Mouse (Mus musculus): ENCODE data around the gene Xrra1. TPM values are rescaled to one million over a fixed set of nuclear protein-coding genes. Genes with fewer than 3 reads are reported as not detected.
"Not testable (repeated sequence)": the region's sequence is repeated elsewhere in the genome, so short reads cannot be mapped to it uniquely, and the experiment has no call there.

The Xrra1 gene
- polyA plus RNA-seq, 1 experiment from 2014 or later = 1.0 TPM

GRCm38 (mm10) chr7:99945012-99945411 is 86.1 kb downstream of the Xrra1 start:
- H3K9ac ChIP-seq; H3K27me3 ChIP-seq (replicated peaks); H3K4me2 ChIP-seq; H3K4me3 ChIP-seq; H3K4me1 ChIP-seq; H3K9me3 ChIP-seq; H3K27ac ChIP-seq; ATAC-seq (replicated peaks): not testable (repeated sequence)
- H3K36me3 ChIP-seq (replicated peaks) = peaks cover 13% of the 10 kb centered on the region; the same call in 1 of the 2 replicates
- 95% methylated on average over 22 of the region's 22 CpGs for WGBS

- Histone ChIP-seq H3K9me3 (no peaks in the 10 kb centered on the region), H3K27ac (no peak overlapping the region), H3K4me3 (no peak overlapping the region), H3K4me2 (no peak overlapping the region), H3K9ac (no peak overlapping the region), H3K27me3 (replicated peaks) (no peaks in the 10 kb centered on the region), H3K4me1 (no peaks in the 10 kb centered on the region), H3K36me3 (replicated peaks) (peaks cover 10% of the 10 kb centered on the region; the same call in 1 of the 2 replicates)
- no peak for ATAC-seq (replicated peaks)
- WGBS = 98% methylated on average over 3 of the region's 3 CpGs
Observed at GRCm38 (mm10) chr7:99945939-99946338, 87.0 kb downstream of the Xrra1 start.

GRCm38 (mm10) chr7:99946356-99946755 is 87.4 kb downstream of the Xrra1 start:
- H3K9ac ChIP-seq = no peak overlapping the region
- H3K9me3 ChIP-seq = no peaks in the 10 kb centered on the region
- H3K4me1 ChIP-seq = no peaks in the 10 kb centered on the region
- H3K27me3 ChIP-seq (replicated peaks) = no peaks in the 10 kb centered on the region
- H3K36me3 ChIP-seq (replicated peaks) = peaks cover 10% of the 10 kb centered on the region; the same call in 1 of the 2 replicates
- no peak overlapping the region for H3K4me3 ChIP-seq
- H3K27ac ChIP-seq = no peak overlapping the region
- WGBS = 95% methylated on average over 4 of the region's 4 CpGs
- no peak for ATAC-seq (replicated peaks)
- no peak overlapping the region for H3K4me2 ChIP-seq

- H3K27me3 ChIP-seq (replicated peaks) = no peaks in the 10 kb centered on the region
- H3K4me3 ChIP-seq = no peak overlapping the region
- 79% methylated on average over 9 of the region's 9 CpGs for WGBS
- no peak overlapping the region for H3K9ac ChIP-seq
- H3K4me2 ChIP-seq = no peak overlapping the region
- peaks cover 10% of the 10 kb centered on the region; the same call in 1 of the 2 replicates for H3K36me3 ChIP-seq (replicated peaks)
- ATAC-seq (replicated peaks) = no peak; the same call in 1 of the 2 replicates
- H3K27ac ChIP-seq = no peak overlapping the region
- H3K4me1 ChIP-seq = no peaks in the 10 kb centered on the region
- H3K9me3 ChIP-seq = no peaks in the 10 kb centered on the region
Observed at GRCm38 (mm10) chr7:99947329-99947728, 88.4 kb downstream of the Xrra1 start.

GRCm38 (mm10) chr7:99953442-99954098 is 94.7 kb downstream of the Xrra1 start:
- no peaks in the 10 kb centered on the region for H3K4me1 ChIP-seq
- no peaks in the 10 kb centered on the region for H3K9me3 ChIP-seq
- H3K27ac ChIP-seq = no peak overlapping the region
- H3K27me3 ChIP-seq (replicated peaks) = no peaks in the 10 kb centered on the region
- no peak overlapping the region for H3K4me3 ChIP-seq
- H3K36me3 ChIP-seq (replicated peaks) = no peaks in the 10 kb centered on the region
- H3K4me2 ChIP-seq = no peak overlapping the region
- no peak overlapping the region for H3K9ac ChIP-seq
- 92% methylated on average over 6 of the region's 6 CpGs for WGBS
- ATAC-seq (replicated peaks) = no peak

GRCm38 (mm10) chr7:99954212-99954611 is 95.3 kb downstream of the Xrra1 start:
- 95% methylated on average over 8 of the region's 8 CpGs for WGBS
- ATAC-seq (replicated peaks) = no peak
- no peaks in the 10 kb centered on the region for H3K36me3 ChIP-seq (replicated peaks)

GRCm38 (mm10) chr7:99956095-99956494 is 97.2 kb downstream of the Xrra1 start:
- no peaks in the 10 kb centered on the region for H3K27me3 ChIP-seq (replicated peaks)
- ATAC-seq (replicated peaks) = no peak
- WGBS = 98% methylated on average over 7 of the region's 7 CpGs
- H3K27ac ChIP-seq = no peak overlapping the region
- H3K4me2 ChIP-seq = no peak overlapping the region
- H3K36me3 ChIP-seq (replicated peaks) = no peaks in the 10 kb centered on the region
- H3K4me1 ChIP-seq = peaks cover 2% of the 10 kb centered on the region; the same call in 1 of the 2 replicates
- H3K4me3 ChIP-seq = no peak overlapping the region
- H3K9me3 ChIP-seq = no peaks in the 10 kb centered on the region
- no peak overlapping the region for H3K9ac ChIP-seq

More at GRCm38 (mm10) chr7:99954212-99954611, 95.3 kb downstream of the Xrra1 start:
- no peak overlapping the region for H3K27ac ChIP-seq
- no peaks in the 10 kb centered on the region for H3K27me3 ChIP-seq (replicated peaks)
- no peak overlapping the region for H3K9ac ChIP-seq
- no peaks in the 10 kb centered on the region for H3K4me1 ChIP-seq
- no peaks in the 10 kb centered on the region for H3K9me3 ChIP-seq
- no peak overlapping the region for H3K4me2 ChIP-seq
- no peak overlapping the region for H3K4me3 ChIP-seq

- no peak overlapping the region for H3K9ac ChIP-seq
- WGBS = 80% methylated on average over 12 of the region's 12 CpGs
- H3K4me3 ChIP-seq = no peak overlapping the region
- no peaks in the 10 kb centered on the region for H3K9me3 ChIP-seq
- no peaks in the 10 kb centered on the region for H3K27me3 ChIP-seq (replicated peaks)
- H3K36me3 ChIP-seq (replicated peaks) = no peaks in the 10 kb centered on the region
- ATAC-seq (replicated peaks) = no peak
- no peak overlapping the region for H3K27ac ChIP-seq
- no peak overlapping the region for H3K4me2 ChIP-seq
- H3K4me1 ChIP-seq = peaks cover 3% of the 10 kb centered on the region; the same call in 1 of the 2 replicates
Observed at GRCm38 (mm10) chr7:99957226-99957965, 98.5 kb downstream of the Xrra1 start.

GRCm38 (mm10) chr7:99960571-99960970 is 101.7 kb downstream of the Xrra1 start:
- H3K27ac ChIP-seq; ATAC-seq (replicated peaks); H3K36me3 ChIP-seq (replicated peaks); H3K9me3 ChIP-seq; H3K4me3 ChIP-seq; H3K9ac ChIP-seq; H3K4me2 ChIP-seq; H3K27me3 ChIP-seq (replicated peaks): not testable (repeated sequence)
- WGBS = 85% methylated on average over 2 of the region's 2 CpGs
- peaks cover 26% of the 10 kb centered on the region for H3K4me1 ChIP-seq

- H3K9ac ChIP-seq = no peak overlapping the region
- H3K9me3 ChIP-seq = no peaks in the 10 kb centered on the region
- H3K4me1 ChIP-seq = peaks cover 35% of the 10 kb centered on the region
- WGBS = 96% methylated on average over 2 of the region's 2 CpGs
- H3K36me3 ChIP-seq (replicated peaks) = no peaks in the 10 kb centered on the region
- no peak overlapping the region for H3K4me3 ChIP-seq
- H3K4me2 ChIP-seq = no peak overlapping the region
- no peak overlapping the region for H3K27ac ChIP-seq
- ATAC-seq (replicated peaks) = no peak
- H3K27me3 ChIP-seq (replicated peaks) = no peaks in the 10 kb centered on the region
Observed at GRCm38 (mm10) chr7:99961518-99961917, 102.6 kb downstream of the Xrra1 start.

- 68% methylated on average over 8 of the region's 8 CpGs for WGBS
- Histone ChIP-seq H3K9ac (no peak overlapping the region), H3K27me3 (replicated peaks) (no peaks in the 10 kb centered on the region), H3K4me3 (no peak overlapping the region), H3K27ac (no peak overlapping the region), H3K36me3 (replicated peaks) (no peaks in the 10 kb centered on the region), H3K4me2 (no peak overlapping the region), H3K9me3 (no peaks in the 10 kb centered on the region), H3K4me1 (peaks cover 41% of the 10 kb centered on the region)
- no peak for ATAC-seq (replicated peaks)
Observed at GRCm38 (mm10) chr7:99962536-99963236, 103.8 kb downstream of the Xrra1 start.

- no peaks in the 10 kb centered on the region for H3K36me3 ChIP-seq (replicated peaks)
- no peak overlapping the region for H3K9ac ChIP-seq
- no peak overlapping the region for H3K4me2 ChIP-seq
- no peak for ATAC-seq (replicated peaks)
- no peak overlapping the region for H3K4me3 ChIP-seq
- no peaks in the 10 kb centered on the region for H3K9me3 ChIP-seq
- H3K27ac ChIP-seq = no peak overlapping the region
- peaks cover 41% of the 10 kb centered on the region for H3K4me1 ChIP-seq
- H3K27me3 ChIP-seq (replicated peaks) = no peaks in the 10 kb centered on the region
- 86% methylated on average over 3 of the region's 3 CpGs for WGBS
Observed at GRCm38 (mm10) chr7:99963237-99963860, 104.4 kb downstream of the Xrra1 start.
